Mouse (Mus musculus) ZHBTc4 (cell line): ENCODE measurements around the gene Klhl12.
"Not testable (repeated sequence)": the region's sequence is repeated elsewhere in the genome, so short reads cannot be mapped to it uniquely, and the experiment has no call there.

Source experiments
- DNase-seq: peaks from one replicate; pipeline ENCODE4 v3.0.0-alpha.2; 2011; ENCODE audit warnings: low read depth, low spot score

The Klhl12 gene

GRCm38 (mm10) chr1:134448537-134448936, 6.8 kb upstream of the Klhl12 start:
- not testable (repeated sequence) for DNase-seq

GRCm38 (mm10) chr1:134450201-134450600, 5.1 kb upstream of the Klhl12 start:
- DNase-seq, result no peak

GRCm38 (mm10) chr1:134450986-134451385, 4.3 kb upstream of the Klhl12 start:
- DNase-seq, result no peak

- DNase-seq, result no peak
Observed at GRCm38 (mm10) chr1:134456060-134456459, 729 bp downstream of the Klhl12 start.

GRCm38 (mm10) chr1:134458139-134458727, 2.9 kb downstream of the Klhl12 start:
- DNase-seq, result peak; percentile 54

GRCm38 (mm10) chr1:134460294-134461284, 5.3 kb downstream of the Klhl12 start:
- DNase-seq, result no peak

GRCm38 (mm10) chr1:134484623-134485022, 29.3 kb downstream of the Klhl12 start:
- DNase-seq, result no peak

GRCm38 (mm10) chr1:134490903-134491801, 35.8 kb downstream of the Klhl12 start:
- DNase-seq, result no peak

- peak; percentile 84 for DNase-seq
Observed at GRCm38 (mm10) chr1:134492276-134492675, 36.9 kb downstream of the Klhl12 start.

GRCm38 (mm10) chr1:134493496-134493895, 38.2 kb downstream of the Klhl12 start:
- DNase-seq, result no peak

- DNase-seq, result no peak
Observed at GRCm38 (mm10) chr1:134493956-134494355, 38.6 kb downstream of the Klhl12 start.

- peak; percentile 99 for DNase-seq
Observed at GRCm38 (mm10) chr1:134494428-134495215, 39.3 kb downstream of the Klhl12 start, which contains the start of gene Rabif. Rabif (plus strand) TSS chr1:134494648.

GRCm38 (mm10) chr1:134495216-134495539, 39.8 kb downstream of the Klhl12 start:
- no peak for DNase-seq

GRCm38 (mm10) chr1:134495991-134496390, 40.7 kb downstream of the Klhl12 start:
- DNase-seq, result peak; percentile 48

- DNase-seq, result peak; percentile 90
Observed at GRCm38 (mm10) chr1:134500916-134501315, 45.6 kb downstream of the Klhl12 start.

GRCm38 (mm10) chr1:134506201-134506600, 50.9 kb downstream of the Klhl12 start:
- no peak for DNase-seq

- DNase-seq, result no peak
Observed at GRCm38 (mm10) chr1:134510018-134510417, 54.7 kb downstream of the Klhl12 start.

GRCm38 (mm10) chr1:134512183-134512582, 56.9 kb downstream of the Klhl12 start:
- DNase-seq, result no peak

- no peak for DNase-seq
Observed at GRCm38 (mm10) chr1:134512584-134512983, 57.3 kb downstream of the Klhl12 start.

- peak; percentile 72 for DNase-seq
Observed at GRCm38 (mm10) chr1:134513312-134513860, 58.1 kb downstream of the Klhl12 start.
